Mouse (Mus musculus): ENCODE data around the gene Cx3cr1. TPM values are rescaled to one million over a fixed set of nuclear protein-coding genes. Genes with fewer than 3 reads are reported as not detected.

Gene Cx3cr1
- polyA plus RNA-seq, 1 experiment, result 7.5 TPM

DNA sequence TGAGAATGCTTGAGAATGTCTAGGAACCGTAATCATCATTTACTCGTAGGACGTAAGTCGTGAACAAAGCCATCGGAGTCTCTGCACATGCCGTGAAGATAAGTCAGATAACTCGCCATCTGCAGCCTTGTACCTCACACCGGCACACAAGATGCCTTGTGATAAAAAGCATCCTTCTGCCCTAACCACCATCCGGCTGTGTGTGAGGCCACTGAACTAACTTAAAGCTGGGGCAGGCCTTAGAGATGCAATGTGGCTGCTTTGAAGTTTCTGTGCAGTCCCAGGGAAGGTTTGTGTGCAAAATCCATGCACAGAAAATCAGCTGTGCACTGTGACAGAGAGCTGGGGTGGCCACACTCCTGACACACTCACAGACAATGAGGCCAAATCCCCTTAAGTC lies 14.7 kb upstream of the Cx3cr1 start:
- peak; percentile 34 for DNase-seq
- 5% methylated on average over 9 of the region's 9 CpGs for WGBS
- H3K36me3 ChIP-seq (ENCODE audit: control insufficient read depth, insufficient read depth, low read length), result no peaks in the 10 kb centered on the region
- peaks cover 36% of the 10 kb centered on the region for H3K4me1 ChIP-seq (replicated peaks; ENCODE audit: control insufficient read depth, insufficient read depth, low read length)
- no peaks in the 10 kb centered on the region for H3K27me3 ChIP-seq (ENCODE audit: control insufficient read depth, insufficient read depth, low read length)
- TF ChIP-seq POLR2A (IDR thresholded peaks at IDR 0.05; ENCODE audit: control insufficient read depth, extremely low read depth, insufficient read depth, low read length, poor library complexity) (no peak), CTCF (IDR thresholded peaks at IDR 0.05; ENCODE audit: borderline replicate concordance, control insufficient read depth, extremely low read depth, insufficient read depth, low read length, poor library complexity) (no peak)
- H3K27ac ChIP-seq (ENCODE audit: control insufficient read depth, insufficient read depth, low read length), result no peak overlapping the region
- H3K4me3 ChIP-seq (ENCODE audit: control insufficient read depth, insufficient read depth, low read length), result no peak overlapping the region

DNA sequence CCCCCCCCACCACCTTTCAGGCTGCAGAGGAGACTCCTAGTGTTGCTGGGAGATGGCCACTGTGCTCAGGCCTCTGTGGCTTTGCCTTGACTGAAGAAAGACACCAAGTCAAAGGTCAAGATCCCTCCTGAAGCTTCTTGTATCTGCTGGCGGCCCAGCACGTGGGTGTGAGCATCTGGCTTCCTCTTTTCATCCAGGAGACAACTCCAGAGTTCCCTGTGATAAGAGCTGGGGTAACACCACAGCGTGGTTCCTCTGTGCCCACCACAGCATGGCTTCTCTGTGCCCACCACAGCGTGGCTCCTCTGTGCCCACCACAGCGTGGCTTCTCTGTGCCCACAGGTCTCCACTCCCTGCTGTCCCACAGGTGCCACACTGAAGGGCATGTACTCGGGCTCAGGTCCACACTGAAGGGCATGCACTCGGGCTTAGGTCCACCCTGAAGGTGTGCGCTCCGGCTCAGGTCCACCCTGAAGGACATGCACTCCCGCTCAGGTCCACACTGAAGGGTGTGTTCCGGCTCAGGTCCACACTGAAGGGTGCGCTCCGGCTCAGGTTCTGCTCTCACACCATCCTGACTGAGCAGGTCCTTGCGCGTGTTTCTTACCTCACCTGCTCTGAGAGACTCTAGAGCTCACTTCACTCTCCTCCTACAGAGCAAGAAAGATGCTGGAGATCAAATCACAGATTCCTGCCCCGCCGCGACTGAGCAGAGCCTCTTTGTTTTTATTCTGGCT lies 13.6 kb upstream of the Cx3cr1 start:
- H3K4me1 ChIP-seq (replicated peaks; ENCODE audit: control insufficient read depth, insufficient read depth, low read length), result peaks cover 41% of the 10 kb centered on the region
- H3K27ac ChIP-seq (ENCODE audit: control insufficient read depth, insufficient read depth, low read length), result peak overlapping the region; percentile 4; the same call in 1 of the 2 replicates
- H3K27me3 ChIP-seq (ENCODE audit: control insufficient read depth, insufficient read depth, low read length), result no peaks in the 10 kb centered on the region
- no peak for TF ChIP-seq POLR2A (IDR thresholded peaks at IDR 0.05; ENCODE audit: control insufficient read depth, extremely low read depth, insufficient read depth, low read length, poor library complexity)
- TF ChIP-seq CTCF (IDR thresholded peaks at IDR 0.05; ENCODE audit: borderline replicate concordance, control insufficient read depth, extremely low read depth, insufficient read depth, low read length, poor library complexity), result no peak
- no peak for DNase-seq
- no peak overlapping the region for H3K4me3 ChIP-seq (ENCODE audit: control insufficient read depth, insufficient read depth, low read length)
- no peaks in the 10 kb centered on the region for H3K36me3 ChIP-seq (ENCODE audit: control insufficient read depth, insufficient read depth, low read length)
- 58% methylated on average over 18 of the region's 18 CpGs for WGBS

DNA sequence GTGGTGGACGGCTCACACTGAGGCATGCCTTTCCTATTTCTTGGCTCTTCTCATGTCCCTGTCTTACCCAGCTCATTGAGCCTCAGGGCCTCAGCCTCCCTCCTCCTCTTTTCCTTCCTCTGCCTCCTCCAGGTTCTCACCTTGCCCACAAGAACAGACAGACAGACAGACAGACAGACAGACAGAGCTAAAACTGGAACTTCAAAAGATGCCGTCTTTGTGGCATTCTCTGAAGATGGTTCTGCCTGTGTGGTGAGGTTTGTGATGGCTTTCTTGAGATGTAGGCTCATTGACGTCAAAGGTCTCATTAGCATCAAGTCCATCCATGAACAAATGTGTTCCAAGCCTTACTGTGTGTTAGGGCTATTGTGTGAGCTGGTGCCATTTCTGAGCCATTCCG lies 13.0 kb upstream of the Cx3cr1 start:
- WGBS, result 37% methylated on average over 4 of the region's 4 CpGs
- no peak overlapping the region for H3K4me3 ChIP-seq (ENCODE audit: control insufficient read depth, insufficient read depth, low read length)
- no peak for DNase-seq
- H3K27me3 ChIP-seq (ENCODE audit: control insufficient read depth, insufficient read depth, low read length), result no peaks in the 10 kb centered on the region
- H3K27ac ChIP-seq (ENCODE audit: control insufficient read depth, insufficient read depth, low read length), result no peak overlapping the region
- TF ChIP-seq POLR2A (IDR thresholded peaks at IDR 0.05; ENCODE audit: control insufficient read depth, extremely low read depth, insufficient read depth, low read length, poor library complexity) (no peak), CTCF (IDR thresholded peaks at IDR 0.05; ENCODE audit: borderline replicate concordance, control insufficient read depth, extremely low read depth, insufficient read depth, low read length, poor library complexity) (no peak)
- no peaks in the 10 kb centered on the region for H3K36me3 ChIP-seq (ENCODE audit: control insufficient read depth, insufficient read depth, low read length)
- H3K4me1 ChIP-seq (replicated peaks; ENCODE audit: control insufficient read depth, insufficient read depth, low read length), result peaks cover 42% of the 10 kb centered on the region

DNA sequence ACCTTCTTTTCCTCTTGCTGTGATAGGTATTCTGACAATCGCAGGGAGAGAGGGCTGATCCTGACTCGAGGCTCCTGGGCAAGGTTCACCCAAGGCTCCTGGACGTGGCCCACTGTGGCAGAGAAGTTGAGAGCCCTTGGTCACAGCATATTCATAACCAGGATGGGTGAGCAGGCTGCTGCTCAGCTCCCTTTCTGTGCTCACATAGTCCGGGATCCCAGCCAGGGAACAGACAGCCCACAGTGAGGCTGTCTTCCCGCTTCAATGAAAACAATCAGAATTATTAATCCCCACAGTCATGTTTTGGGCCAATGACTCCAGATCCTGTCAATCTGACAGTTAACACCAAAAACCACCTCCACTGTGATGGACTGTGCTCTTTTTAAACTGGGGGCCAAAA lies 12.3 kb upstream of the Cx3cr1 start:
- Histone ChIP-seq H3K4me1 (replicated peaks; ENCODE audit: control insufficient read depth, insufficient read depth, low read length) (peaks cover 43% of the 10 kb centered on the region), H3K27me3 (ENCODE audit: control insufficient read depth, insufficient read depth, low read length) (no peaks in the 10 kb centered on the region), H3K27ac (ENCODE audit: control insufficient read depth, insufficient read depth, low read length) (no peak overlapping the region), H3K36me3 (ENCODE audit: control insufficient read depth, insufficient read depth, low read length) (no peaks in the 10 kb centered on the region), H3K4me3 (ENCODE audit: control insufficient read depth, insufficient read depth, low read length) (no peak overlapping the region)
- WGBS, result 89% methylated on average over 5 of the region's 5 CpGs
- DNase-seq, result no peak
- TF ChIP-seq POLR2A (IDR thresholded peaks at IDR 0.05; ENCODE audit: control insufficient read depth, extremely low read depth, insufficient read depth, low read length, poor library complexity) (no peak), CTCF (IDR thresholded peaks at IDR 0.05; ENCODE audit: borderline replicate concordance, control insufficient read depth, extremely low read depth, insufficient read depth, low read length, poor library complexity) (no peak)

DNA sequence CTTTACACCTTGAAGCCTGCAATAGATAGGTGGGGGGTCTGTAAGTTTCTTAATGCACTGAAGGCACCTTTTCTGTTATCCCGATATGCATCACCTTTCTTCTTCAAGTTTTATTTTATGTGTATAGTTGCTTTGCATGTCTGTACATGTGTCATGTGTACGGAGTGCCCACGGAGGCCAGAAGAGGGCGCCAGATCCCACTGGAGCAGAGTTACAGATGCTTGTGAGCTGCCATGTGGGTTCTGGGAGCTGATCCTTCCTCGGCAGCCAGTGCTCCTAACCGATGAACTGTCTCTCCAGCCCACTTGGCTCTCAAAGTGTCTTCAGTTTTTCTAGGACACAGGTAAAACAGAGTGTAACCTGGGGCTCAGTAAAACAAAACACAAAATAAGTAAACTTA lies 11.6 kb upstream of the Cx3cr1 start:
- Histone ChIP-seq H3K27me3 (ENCODE audit: control insufficient read depth, insufficient read depth, low read length) (no peaks in the 10 kb centered on the region), H3K4me3 (ENCODE audit: control insufficient read depth, insufficient read depth, low read length) (no peak overlapping the region), H3K36me3 (ENCODE audit: control insufficient read depth, insufficient read depth, low read length) (no peaks in the 10 kb centered on the region), H3K4me1 (replicated peaks; ENCODE audit: control insufficient read depth, insufficient read depth, low read length) (peaks cover 43% of the 10 kb centered on the region), H3K27ac (ENCODE audit: control insufficient read depth, insufficient read depth, low read length) (no peak overlapping the region)
- DNase-seq, result no peak
- 85% methylated on average over 6 of the region's 6 CpGs for WGBS
- no peak for TF ChIP-seq CTCF (IDR thresholded peaks at IDR 0.05; ENCODE audit: borderline replicate concordance, control insufficient read depth, extremely low read depth, insufficient read depth, low read length, poor library complexity)
- TF ChIP-seq POLR2A (IDR thresholded peaks at IDR 0.05; ENCODE audit: control insufficient read depth, extremely low read depth, insufficient read depth, low read length, poor library complexity), result no peak

DNA sequence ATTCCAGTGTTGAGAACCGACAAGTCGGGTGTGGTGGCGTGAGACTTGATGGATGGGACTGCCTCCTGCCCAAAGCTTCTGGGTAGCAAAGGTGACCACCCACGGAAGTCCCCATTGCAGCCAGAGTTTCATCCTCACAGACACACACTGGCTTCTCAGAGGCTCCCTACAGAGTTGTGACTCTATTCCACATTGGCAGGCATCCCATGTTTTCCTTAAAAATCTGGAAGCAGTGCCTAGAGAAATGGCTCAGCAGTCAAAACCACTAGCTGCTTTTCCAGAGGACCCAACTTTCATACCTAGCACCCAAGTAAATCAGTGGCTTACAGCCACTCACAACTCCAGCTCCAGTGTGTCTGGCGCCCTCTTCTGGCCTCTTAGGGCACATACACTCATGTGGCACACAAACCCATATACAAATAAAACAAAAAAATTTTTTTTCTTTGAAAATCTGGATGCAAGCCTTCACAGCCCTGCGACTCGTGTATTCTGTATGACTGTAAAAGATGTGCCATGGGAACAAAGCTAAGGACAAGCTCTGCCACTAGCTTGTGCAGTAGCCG lies 10.9 kb upstream of the Cx3cr1 start:
- 89% methylated on average over 8 of the region's 8 CpGs for WGBS
- no peak for DNase-seq

More for the DNA sequence above, 10.9 kb upstream of the Cx3cr1 start:
- peak overlapping the region; percentile 55; the same call in 1 of the 2 replicates for H3K27ac ChIP-seq (ENCODE audit: control insufficient read depth, insufficient read depth, low read length)
- H3K36me3 ChIP-seq (ENCODE audit: control insufficient read depth, insufficient read depth, low read length), result no peaks in the 10 kb centered on the region
- peaks cover 43% of the 10 kb centered on the region for H3K4me1 ChIP-seq (replicated peaks; ENCODE audit: control insufficient read depth, insufficient read depth, low read length)
- no peaks in the 10 kb centered on the region for H3K27me3 ChIP-seq (ENCODE audit: control insufficient read depth, insufficient read depth, low read length)
- H3K4me3 ChIP-seq (ENCODE audit: control insufficient read depth, insufficient read depth, low read length), result no peak overlapping the region
- TF ChIP-seq CTCF (IDR thresholded peaks at IDR 0.05; ENCODE audit: borderline replicate concordance, control insufficient read depth, extremely low read depth, insufficient read depth, low read length, poor library complexity), result no peak
